Mouse (Mus musculus): ENCODE data around the gene Efna2.

The Efna2 gene

GRCm38 (mm10) chr10:80179068-80180051, at the start of gene Efna2:
Gene Efna2, plus strand, starts transcription at chr10:80179482.
- DNase-seq: peak; percentile 63 to 73

- DNase-seq: no peak
Measured at GRCm38 (mm10) chr10:80129846-80130245, 49.4 kb upstream of the Efna2 start.

GRCm38 (mm10) chr10:80130403-80131031, 48.8 kb upstream of the Efna2 start:
- DNase-seq: peak; percentile 50 to 70

- peak; percentile 59 to 72 for DNase-seq
Measured at GRCm38 (mm10) chr10:80131316-80131951, 47.8 kb upstream of the Efna2 start.

- peak; percentile 52 to 69 for DNase-seq
Measured at GRCm38 (mm10) chr10:80131952-80132350, 47.3 kb upstream of the Efna2 start.

GRCm38 (mm10) chr10:80133226-80133849, 45.9 kb upstream of the Efna2 start:
- peak in 1 of 2 experiments; percentile 54 for DNase-seq

GRCm38 (mm10) chr10:80134421-80134820, 44.9 kb upstream of the Efna2 start:
- no peak for DNase-seq

- DNase-seq: no peak
Measured at GRCm38 (mm10) chr10:80135161-80135560, 44.1 kb upstream of the Efna2 start.

GRCm38 (mm10) chr10:80135641-80136040, 43.6 kb upstream of the Efna2 start:
- no peak for DNase-seq

- peak in 1 of 2 experiments; percentile 38 for DNase-seq
Measured at GRCm38 (mm10) chr10:80136179-80136951, 42.9 kb upstream of the Efna2 start.

GRCm38 (mm10) chr10:80136952-80137625, 42.2 kb upstream of the Efna2 start:
- DNase-seq: peak; percentile 53 to 68

GRCm38 (mm10) chr10:80137626-80138552, 41.4 kb upstream of the Efna2 start:
- DNase-seq: peak; percentile 40 to 56

GRCm38 (mm10) chr10:80138553-80139438, 40.5 kb upstream of the Efna2 start, which contains the start of gene Atp5d:
Gene Atp5d, plus strand, starts transcription at chr10:80138632.
- DNase-seq: peak; percentile 75 to 81

GRCm38 (mm10) chr10:80139439-80139775, 39.9 kb upstream of the Efna2 start:
- no peak for DNase-seq

- DNase-seq: no peak
Measured at GRCm38 (mm10) chr10:80139975-80140665, 39.2 kb upstream of the Efna2 start.

GRCm38 (mm10) chr10:80140666-80141035, 38.6 kb upstream of the Efna2 start, which contains the start of gene Cbarp:
Gene Cbarp, minus strand, starts transcription at chr10:80140835.
- DNase-seq: no peak

GRCm38 (mm10) chr10:80141243-80141642, 38.0 kb upstream of the Efna2 start:
- peak; percentile 94 to 96 for DNase-seq

- DNase-seq: peak; percentile 95 to 97
Measured at GRCm38 (mm10) chr10:80141786-80142529, 37.3 kb upstream of the Efna2 start.
